ENCODE assay signal across 29 mouse cellular contexts in the genomic region with DNA sequence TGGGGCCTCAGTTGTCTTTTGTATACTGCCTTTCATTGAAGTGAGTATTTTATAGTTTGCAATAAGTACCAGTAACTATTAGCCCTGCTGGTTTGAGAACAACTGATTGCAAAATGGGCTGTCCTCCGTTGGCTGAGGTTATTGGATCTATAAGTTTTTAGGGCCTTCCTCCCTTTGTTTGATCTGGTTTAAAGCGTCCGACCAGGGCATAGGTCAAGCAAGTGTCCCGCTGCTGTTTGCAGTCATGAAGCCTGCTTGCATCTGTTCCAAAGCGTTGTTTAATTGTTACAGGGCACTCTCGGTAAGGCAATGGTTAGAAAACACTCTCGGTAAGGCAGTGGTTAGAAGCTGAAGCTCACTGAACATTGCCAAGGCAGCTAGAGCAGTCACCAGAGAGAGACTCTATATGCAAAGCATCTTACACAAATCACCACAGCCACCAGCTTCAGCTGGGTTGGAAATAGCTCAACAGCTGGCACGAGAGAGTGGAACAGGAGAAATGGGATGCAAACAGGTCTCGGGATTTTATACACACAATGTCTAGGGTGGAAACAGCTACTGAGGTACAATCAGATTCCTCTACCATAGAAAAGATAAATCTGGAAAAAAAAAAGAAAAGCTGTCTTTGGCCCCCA.
DNase-seq lines count a peak whose midpoint lies in the region; ATAC-seq and TF ChIP-seq lines count a peak whose summit lies in the region.
"Had no signal": no experiment of that assay in that cellular context is flagged by ENCODE, and none has a peak within 500 bp of the region (broad histone marks: within the 10 kb centered on the region; RNA-seq: fewer than 3 reads in every experiment).

No protein-coding gene starts in this region.

- H3K9ac ChIP-seq in neural tube, embryonic 15.5 days (replicated peaks): no peak overlapping the region
- H3K9ac ChIP-seq: forebrain, postnatal 0 days; heart, embryonic 13.5 days; intestine, embryonic 15.5 days; liver, embryonic 13.5 days; lung, embryonic 14.5 days; neural tube, embryonic 12.5 days had no signal

- DNase-seq in frontal cortex, adult 2 months (ENCODE audit: extremely low spot score in 1 of 2, low spot score in 1 of 2): no peak
- no peak for DNase-seq in left cerebral cortex, adult 2 months (ENCODE audit: extremely low spot score in 1 of 2, low spot score in 2 of 2)
- DNase-seq in left cerebral cortex, adult 9 months (ENCODE audit: low spot score in 2 of 2): no peak
- DNase-seq in neural tube, embryonic 10.5 days (ENCODE audit: extremely low spot score, low spot score): no peak
- DNase-seq in adrenal gland, postnatal 4 days (ENCODE audit: low spot score in 2 of 2): no peak
- DNase-seq: adrenal gland, postnatal 25 days; cerebellum, adult 2 months; forebrain, postnatal 0 days; gastrocnemius, postnatal 36 days; heart, adult 18-20 months; heart, postnatal 14 days; kidney, adult 2 months; kidney, postnatal 36 days; layer of hippocampus, postnatal 36 days; liver, embryonic 13.5 days; lung, postnatal 14 days; right cerebral cortex, postnatal 4 days; thymus, postnatal 4 days had no signal

- 0 out of 2 replicates have a peak, but pooled peaks cover 4% of the 10 kb centered on the region for H3K36me3 ChIP-seq in neural tube, embryonic 15.5 days
- H3K36me3 ChIP-seq: heart, embryonic 13.5 days; intestine, embryonic 15.5 days; neural tube, embryonic 12.5 days had no signal

- 23% methylated on average over 9 of the region's 9 CpGs for WGBS in neural tube, embryonic 15.5 days

- no peak overlapping the region for H3K4me2 ChIP-seq in neural tube, embryonic 15.5 days
- H3K4me2 ChIP-seq: heart, embryonic 13.5 days; intestine, embryonic 15.5 days; liver, embryonic 13.5 days; lung, embryonic 14.5 days; neural tube, embryonic 12.5 days had no signal

- intact Hi-C loops in left cerebral cortex, adult 2 months (cut with DNase I): no loop called here

- H3K27me3 ChIP-seq in neural tube, embryonic 15.5 days (replicated peaks): no peaks in the 10 kb centered on the region
- H3K27me3 ChIP-seq: heart, embryonic 13.5 days; intestine, embryonic 15.5 days; liver, embryonic 13.5 days; neural tube, embryonic 12.5 days had no signal

- ATAC-seq in frontal cortex, adult (ENCODE audit: low TSS enrichment): peak; percentile 66
- no peak for ATAC-seq in neural tube, embryonic 15.5 days (ENCODE audit: low FRiP score)
- ATAC-seq: CD4-positive, CD25-positive, alpha-beta regulatory T cell, adult 4 months; hindbrain, postnatal 0 days; intestine, embryonic 15.5 days; midbrain, embryonic 16.5 days had no signal

- no peak for TF ChIP-seq CTCF in left cerebral cortex, adult 2 months (IDR thresholded peaks at IDR 0.05)

- H3K4me1 ChIP-seq in neural tube, embryonic 15.5 days: peaks cover 18% of the 10 kb centered on the region

- H3K4me3 ChIP-seq in left cerebral cortex, adult 2 months: no peak overlapping the region
- no peak overlapping the region for H3K4me3 ChIP-seq in neural tube, embryonic 15.5 days (replicated peaks)
- H3K4me3 ChIP-seq: erythroblast, embryonic 14.5 days; heart, embryonic 13.5 days; intestine, embryonic 15.5 days; liver, embryonic 13.5 days; neural tube, embryonic 12.5 days had no signal

- no peaks in the 10 kb centered on the region for H3K9me3 ChIP-seq in neural tube, embryonic 15.5 days (replicated peaks)
- H3K9me3 ChIP-seq: heart, embryonic 13.5 days; intestine, embryonic 15.5 days; liver, embryonic 13.5 days; neural tube, embryonic 12.5 days had no signal

- H3K27ac ChIP-seq in left cerebral cortex, adult 2 months: peak overlapping the region; percentile 63
- 0 out of 2 replicates have a peak overlapping the region, but pooled peaks have one; percentile 6 for H3K27ac ChIP-seq in neural tube, embryonic 15.5 days (replicated peaks)
- H3K27ac ChIP-seq: heart, embryonic 13.5 days; hindbrain, postnatal 0 days; intestine, embryonic 15.5 days; liver, embryonic 13.5 days; neural tube, embryonic 12.5 days; stomach, postnatal 0 days had no signal
